Mouse (Mus musculus): ENCODE data around the gene Plpp6. TPM values are rescaled to one million over a fixed set of nuclear protein-coding genes. Genes with fewer than 3 reads are reported as not detected.
A peak's percentile ranks its signal among the peaks of the same experiment; 100 is the strongest.

Plpp6 gene
- 2.0 and 2.3 TPM in 2 replicates for polyA plus RNA-seq (2015; fragmentation: Nextera tagmentation; extraction: Ambion mirVana)

DNA sequence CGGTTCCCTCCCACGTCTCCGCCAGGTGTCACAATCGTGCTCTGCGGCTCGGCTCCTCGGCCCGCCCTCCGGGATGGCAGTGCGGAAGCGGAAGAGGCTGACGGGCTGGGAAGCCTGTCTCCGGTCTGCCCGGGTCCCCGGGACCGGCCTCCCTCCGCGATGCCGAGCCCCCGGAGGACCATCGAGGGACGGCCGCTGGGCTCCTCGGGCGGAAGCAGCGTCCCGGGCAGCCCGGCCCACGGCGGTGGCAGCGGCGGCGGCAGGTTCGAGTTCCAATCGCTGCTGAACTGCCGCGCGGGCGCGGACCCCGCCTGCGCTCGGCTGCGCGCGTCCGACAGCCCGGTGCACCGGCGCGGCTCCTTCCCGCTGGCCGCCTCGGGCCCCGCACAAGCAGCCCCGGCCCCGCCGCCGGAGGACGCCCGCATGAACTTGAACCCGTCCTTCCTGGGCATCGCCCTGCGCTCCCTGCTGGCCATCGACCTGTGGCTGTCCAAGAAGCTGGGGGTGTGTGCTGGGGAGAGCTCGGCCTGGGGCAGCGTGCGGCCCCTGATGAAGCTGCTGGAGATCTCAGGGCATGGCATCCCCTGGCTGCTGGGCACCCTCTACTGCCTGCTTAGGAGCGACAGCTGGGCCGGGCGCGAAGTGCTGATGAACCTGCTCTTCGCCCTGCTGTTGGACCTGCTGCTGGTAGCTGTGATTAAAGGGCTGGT lies at the start of gene Plpp6:
Gene Plpp6 (plus strand): TSS at position 112 of the 710 bp plus-strand sequence.
- ATAC-seq (ENCODE audit: insufficient read depth) = peak; percentile 75
- Histone ChIP-seq H3K27ac (replicated peaks) (no peak within 1 kb of the TSS; the same call in 1 of the 2 replicates), H3K4me2 (peak within 1 kb of the TSS; percentile 91), H3K9me3 (replicated peaks) (no peaks in the 10 kb centered on the region), H3K36me3 (replicated peaks) (no peaks in the 10 kb centered on the region), H3K4me1 (replicated peaks) (peaks cover 9% of the 10 kb centered on the region), H3K9ac (peak within 1 kb of the TSS; percentile 66), H3K4me3 (replicated peaks) (peak within 1 kb of the TSS; percentile 77), H3K27me3 (peaks cover 31% of the 10 kb centered on the region)
- WGBS (ENCODE audit: insufficient replicate concordance) = under 1% methylated on average over 73 of the region's 73 CpGs

DNA sequence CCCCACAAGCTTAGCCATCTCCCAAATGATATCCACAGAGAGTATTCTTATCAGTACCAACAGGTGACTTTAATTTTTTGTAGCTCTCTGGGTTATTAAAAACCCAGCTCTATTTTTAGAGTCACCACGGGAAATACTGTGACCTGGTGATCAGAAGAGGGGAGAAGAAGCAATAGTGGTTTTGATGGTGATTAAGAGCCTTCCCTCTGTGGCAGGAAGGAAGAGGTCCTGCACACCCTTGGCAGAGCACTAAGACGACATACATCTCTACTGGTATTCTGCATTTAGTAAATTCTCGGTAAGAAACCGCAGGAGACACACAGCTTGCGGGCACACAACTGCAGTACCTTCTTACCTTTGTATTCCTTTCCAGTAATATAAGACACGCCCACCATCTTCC lies 49.2 kb upstream of the Plpp6 start:
- no peaks in the 10 kb centered on the region for H3K36me3 ChIP-seq (replicated peaks)
- H3K27ac ChIP-seq (replicated peaks) = no peak overlapping the region
- 15% methylated on average over 6 of the region's 6 CpGs for WGBS (ENCODE audit: insufficient replicate concordance)
- H3K9ac ChIP-seq = no peak overlapping the region
- no peak overlapping the region for H3K4me3 ChIP-seq (replicated peaks)
- no peaks in the 10 kb centered on the region for H3K9me3 ChIP-seq (replicated peaks)
- no peak overlapping the region for H3K4me2 ChIP-seq
- no peaks in the 10 kb centered on the region for H3K4me1 ChIP-seq (replicated peaks)
- no peaks in the 10 kb centered on the region for H3K27me3 ChIP-seq
- ATAC-seq (ENCODE audit: insufficient read depth) = no peak

DNA sequence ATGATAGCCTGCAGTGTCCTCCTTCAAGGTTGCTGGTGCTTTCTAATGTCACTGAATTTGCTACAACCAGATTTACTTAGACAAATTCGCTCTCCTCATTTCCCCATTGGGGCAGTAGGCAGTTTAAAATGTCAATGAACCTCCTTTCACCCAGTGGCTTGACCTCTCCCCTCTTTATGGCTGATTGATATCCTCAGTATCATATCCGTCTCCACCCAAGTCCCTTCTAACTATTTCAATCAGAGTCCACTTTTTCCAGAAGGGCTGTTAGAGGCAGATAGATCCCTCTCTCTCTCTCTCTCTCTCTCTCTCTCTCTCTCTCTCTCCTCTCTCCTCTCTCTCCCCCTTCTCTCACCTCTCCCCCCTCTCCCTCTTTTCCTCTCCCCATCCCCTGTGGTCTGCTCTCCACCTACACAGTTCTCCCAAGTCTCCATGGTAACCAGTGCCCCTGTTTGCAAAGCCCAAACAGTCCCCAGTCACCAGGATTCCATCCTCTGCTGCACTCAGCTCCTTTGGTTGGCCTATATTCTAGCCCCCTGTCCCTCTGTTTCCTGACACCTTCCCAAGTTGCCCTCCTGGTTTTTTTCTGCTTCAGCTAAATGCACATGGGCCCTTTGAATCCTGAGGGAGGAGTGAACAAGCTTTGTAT lies 48.0 kb upstream of the Plpp6 start:
- Histone ChIP-seq H3K36me3 (replicated peaks) (no peaks in the 10 kb centered on the region), H3K4me3 (replicated peaks) (no peak overlapping the region), H3K27me3 (no peaks in the 10 kb centered on the region), H3K4me2 (no peak overlapping the region), H3K4me1 (replicated peaks) (no peaks in the 10 kb centered on the region), H3K9me3 (replicated peaks) (no peaks in the 10 kb centered on the region), H3K9ac (no peak overlapping the region), H3K27ac (replicated peaks) (peak overlapping the region; percentile 14; the same call in 1 of the 2 replicates)
- ATAC-seq (ENCODE audit: insufficient read depth) = no peak
- 44% methylated on average over 2 of the region's 2 CpGs for WGBS (ENCODE audit: insufficient replicate concordance)

DNA sequence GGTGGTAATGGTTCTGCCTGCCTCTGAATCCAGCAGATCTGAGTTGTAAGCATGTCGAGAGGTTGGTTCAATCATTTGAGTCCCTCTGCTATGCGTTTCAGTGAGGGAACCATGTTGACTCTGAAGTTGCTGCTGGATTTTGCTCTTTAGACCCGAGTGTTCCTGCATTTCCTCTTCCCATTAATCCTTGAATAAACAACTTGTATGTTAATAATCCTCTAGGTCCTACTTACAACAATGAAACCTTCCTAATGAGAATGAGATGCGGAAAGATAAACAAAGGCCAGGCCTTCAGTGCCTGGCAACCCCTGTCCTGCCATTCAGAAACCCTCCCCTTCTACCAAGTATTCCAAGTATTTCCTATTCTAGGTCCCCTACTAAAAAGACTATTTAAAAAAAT lies 47.3 kb upstream of the Plpp6 start:
- Histone ChIP-seq H3K27ac (replicated peaks) (no peak overlapping the region), H3K9me3 (replicated peaks) (no peaks in the 10 kb centered on the region), H3K4me3 (replicated peaks) (no peak overlapping the region), H3K36me3 (replicated peaks) (no peaks in the 10 kb centered on the region), H3K27me3 (no peaks in the 10 kb centered on the region), H3K9ac (no peak overlapping the region), H3K4me2 (no peak overlapping the region), H3K4me1 (replicated peaks) (no peaks in the 10 kb centered on the region)
- ATAC-seq (ENCODE audit: insufficient read depth) = no peak
- WGBS (ENCODE audit: insufficient replicate concordance) = 44% methylated on average over 4 of the region's 4 CpGs

DNA sequence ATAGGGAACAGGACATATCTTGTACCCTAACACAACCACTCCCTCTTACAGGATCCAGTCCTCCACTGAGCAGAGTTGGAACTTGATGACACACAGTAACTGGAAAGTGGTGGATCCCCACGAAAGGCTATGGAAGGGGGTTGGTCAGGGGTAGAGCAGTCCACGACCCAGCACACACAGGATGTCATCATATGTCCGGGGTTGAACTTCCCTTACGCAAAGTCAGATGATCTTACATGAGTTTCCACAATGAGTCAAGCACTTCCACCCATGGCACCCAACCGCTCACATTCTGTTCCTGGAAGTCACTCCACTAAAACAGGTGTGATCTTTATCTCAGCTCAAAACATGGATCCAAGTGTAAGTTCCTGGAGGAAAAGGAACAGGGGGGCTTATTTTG lies 45.9 kb upstream of the Plpp6 start:
- no peaks in the 10 kb centered on the region for H3K9me3 ChIP-seq (replicated peaks)
- H3K27ac ChIP-seq (replicated peaks) = no peak overlapping the region
- no peak overlapping the region for H3K4me3 ChIP-seq (replicated peaks)
- no peak overlapping the region for H3K4me2 ChIP-seq
- H3K27me3 ChIP-seq = no peaks in the 10 kb centered on the region
- no peaks in the 10 kb centered on the region for H3K4me1 ChIP-seq (replicated peaks)
- H3K9ac ChIP-seq = no peak overlapping the region
- ATAC-seq (ENCODE audit: insufficient read depth) = peak; percentile 31; the same call in 1 of the 2 replicates
- no peaks in the 10 kb centered on the region for H3K36me3 ChIP-seq (replicated peaks)
- 41% methylated on average over 5 of the region's 5 CpGs for WGBS (ENCODE audit: insufficient replicate concordance)

DNA sequence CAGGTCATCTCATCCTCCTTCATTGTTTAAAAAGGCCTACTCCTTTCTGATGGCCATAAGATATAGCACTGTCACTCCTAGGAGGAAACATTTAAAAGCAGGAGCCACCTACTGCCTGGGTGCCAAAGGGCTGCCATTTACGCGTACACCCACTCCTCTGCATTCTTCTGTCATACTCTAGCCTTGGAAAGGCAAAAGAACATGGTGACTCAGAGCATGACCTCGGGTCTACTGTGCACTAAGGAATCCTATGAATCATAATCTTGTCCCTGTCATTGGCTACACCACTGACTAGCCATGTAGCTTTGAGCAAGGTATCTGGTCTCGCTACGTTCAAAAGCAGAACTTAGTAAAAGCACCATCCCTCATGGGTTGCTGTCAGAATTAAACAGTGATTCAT lies 37.4 kb upstream of the Plpp6 start:
- WGBS (ENCODE audit: insufficient replicate concordance) = 73% methylated on average over 5 of the region's 5 CpGs
- H3K27me3 ChIP-seq = no peaks in the 10 kb centered on the region
- H3K4me1 ChIP-seq (replicated peaks) = no peaks in the 10 kb centered on the region
- no peak overlapping the region for H3K9ac ChIP-seq
- ATAC-seq (ENCODE audit: insufficient read depth) = no peak
- no peak overlapping the region for H3K27ac ChIP-seq (replicated peaks)
- H3K36me3 ChIP-seq (replicated peaks) = no peaks in the 10 kb centered on the region
- no peaks in the 10 kb centered on the region for H3K9me3 ChIP-seq (replicated peaks)
- no peak overlapping the region for H3K4me3 ChIP-seq (replicated peaks)
- no peak overlapping the region for H3K4me2 ChIP-seq

DNA sequence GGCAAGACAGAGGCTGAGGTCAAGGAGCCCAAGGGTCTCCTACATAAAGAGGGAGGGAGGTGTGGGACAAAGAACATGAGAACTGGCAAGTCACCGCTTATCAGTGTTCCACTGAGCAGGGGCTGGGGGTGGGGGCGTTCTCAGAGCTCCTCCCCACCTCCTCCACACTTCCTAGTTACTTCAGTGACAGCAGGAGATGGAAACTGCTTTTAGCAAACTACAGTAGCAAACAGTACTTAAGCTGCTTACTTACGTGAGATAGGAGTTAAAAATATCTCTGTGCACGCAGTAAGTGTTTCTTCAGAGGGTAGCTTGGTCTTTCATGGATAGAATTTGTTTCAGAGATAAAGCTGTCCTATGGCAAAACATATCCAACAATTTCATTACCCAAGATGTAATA lies 36.4 kb upstream of the Plpp6 start:
- no peak overlapping the region for H3K9ac ChIP-seq
- no peaks in the 10 kb centered on the region for H3K36me3 ChIP-seq (replicated peaks)
- no peaks in the 10 kb centered on the region for H3K27me3 ChIP-seq
- H3K27ac ChIP-seq (replicated peaks) = no peak overlapping the region
- no peak overlapping the region for H3K4me3 ChIP-seq (replicated peaks)
- no peaks in the 10 kb centered on the region for H3K9me3 ChIP-seq (replicated peaks)
- no peaks in the 10 kb centered on the region for H3K4me1 ChIP-seq (replicated peaks)
- ATAC-seq (ENCODE audit: insufficient read depth) = no peak
- H3K4me2 ChIP-seq = peak overlapping the region; percentile 6; the same call in 1 of the 2 replicates
- 14% methylated on average over 4 of the region's 4 CpGs for WGBS (ENCODE audit: insufficient replicate concordance)

DNA sequence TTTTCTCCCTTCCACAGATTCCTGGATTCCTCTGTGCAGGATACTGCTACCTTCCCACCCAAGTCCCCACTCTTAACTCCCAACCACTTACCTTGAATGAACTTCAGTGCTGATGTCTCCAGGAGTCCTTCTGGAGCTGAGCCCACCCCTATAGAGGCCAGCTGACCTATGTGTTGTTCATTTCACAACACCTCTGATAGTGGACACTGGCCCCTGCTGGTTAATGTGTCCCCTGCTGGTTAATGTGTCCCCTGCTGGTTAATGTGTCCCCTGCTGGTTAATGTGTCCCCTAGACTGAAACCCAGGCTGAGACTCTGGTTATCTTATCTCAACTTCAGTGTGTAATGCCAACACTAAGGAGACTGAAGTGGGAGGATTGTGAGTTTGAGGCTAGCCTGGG lies 34.7 kb upstream of the Plpp6 start:
- H3K27me3 ChIP-seq = no peaks in the 10 kb centered on the region
- H3K4me2 ChIP-seq = no peak overlapping the region
- peak; percentile 78 for ATAC-seq (ENCODE audit: insufficient read depth)
- H3K27ac ChIP-seq (replicated peaks) = no peak overlapping the region
- H3K9me3 ChIP-seq (replicated peaks) = no peaks in the 10 kb centered on the region
- H3K4me3 ChIP-seq (replicated peaks) = no peak overlapping the region
- no peaks in the 10 kb centered on the region for H3K36me3 ChIP-seq (replicated peaks)
- no peak overlapping the region for H3K9ac ChIP-seq
- no peaks in the 10 kb centered on the region for H3K4me1 ChIP-seq (replicated peaks)

DNA sequence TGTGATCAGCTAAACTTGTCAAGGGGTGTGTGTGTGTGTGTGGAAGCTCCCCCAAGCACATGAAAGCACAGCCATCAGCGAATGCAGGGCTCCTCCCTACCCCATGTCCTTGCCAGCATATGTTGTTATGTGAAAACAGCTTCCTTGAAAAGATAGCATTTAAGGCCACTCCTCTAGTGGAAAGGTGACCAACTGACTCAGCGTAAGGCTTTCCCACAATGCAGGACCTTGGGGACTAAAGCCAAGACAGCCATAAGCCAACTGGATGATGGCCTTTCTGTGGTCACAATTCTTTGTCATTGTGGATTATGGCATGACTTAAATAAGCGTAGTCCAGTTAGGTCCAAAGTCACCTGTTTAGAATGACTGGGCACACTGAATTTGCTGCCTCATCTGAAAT lies 28.9 kb upstream of the Plpp6 start:
- ATAC-seq (ENCODE audit: insufficient read depth) = no peak
- H3K4me2 ChIP-seq = no peak overlapping the region
- 70% methylated on average over 3 of the region's 3 CpGs for WGBS (ENCODE audit: insufficient replicate concordance)

DNA sequence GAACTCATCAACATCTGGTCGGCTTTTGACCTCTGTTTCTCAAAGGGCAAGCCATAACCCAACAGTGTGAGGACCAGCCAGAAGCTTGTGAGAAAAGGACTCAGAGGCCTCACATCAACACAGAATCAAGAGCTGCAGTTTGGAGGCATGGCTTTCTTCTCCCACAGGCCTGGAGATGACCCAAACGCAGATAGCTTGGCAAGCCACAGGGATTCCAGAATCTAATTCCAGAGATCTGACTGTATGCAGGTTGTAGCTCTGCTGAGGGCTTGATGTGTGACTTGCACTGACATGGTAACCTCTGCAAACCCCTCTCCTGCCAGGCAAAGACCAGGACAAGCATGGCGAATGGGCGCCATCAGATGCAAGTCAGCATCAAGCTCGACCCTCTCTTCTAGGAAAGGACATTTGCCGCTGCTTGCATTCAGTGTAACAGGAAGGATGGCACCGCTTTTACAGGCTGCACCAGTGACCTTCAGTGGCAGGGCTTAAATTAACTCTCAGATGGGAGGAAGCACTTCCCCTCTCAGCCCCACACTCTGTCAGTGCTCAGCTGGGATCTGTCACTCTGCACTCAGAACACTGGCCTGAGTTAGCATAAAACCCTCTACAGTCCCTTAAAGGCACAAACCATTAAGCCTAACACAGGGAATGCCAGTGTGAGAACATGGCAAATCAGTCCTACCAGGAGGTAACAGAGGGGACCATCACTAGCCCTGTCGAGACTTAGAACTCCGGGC lies 23.4 kb upstream of the Plpp6 start:
- no peak for ATAC-seq (ENCODE audit: insufficient read depth)
- Histone ChIP-seq H3K4me2 (no peak overlapping the region), H3K9ac (no peak overlapping the region), H3K4me3 (replicated peaks) (no peak overlapping the region), H3K4me1 (replicated peaks) (no peaks in the 10 kb centered on the region), H3K27me3 (no peaks in the 10 kb centered on the region), H3K27ac (replicated peaks) (no peak overlapping the region), H3K9me3 (replicated peaks) (no peaks in the 10 kb centered on the region), H3K36me3 (replicated peaks) (no peaks in the 10 kb centered on the region)
- WGBS (ENCODE audit: insufficient replicate concordance) = 42% methylated on average over 9 of the region's 9 CpGs

More for the DNA sequence above, 28.9 kb upstream of the Plpp6 start:
- H3K9ac ChIP-seq = no peak overlapping the region
- no peaks in the 10 kb centered on the region for H3K36me3 ChIP-seq (replicated peaks)
- no peak overlapping the region for H3K4me3 ChIP-seq (replicated peaks)
- no peaks in the 10 kb centered on the region for H3K27me3 ChIP-seq
- no peaks in the 10 kb centered on the region for H3K4me1 ChIP-seq (replicated peaks)
- H3K9me3 ChIP-seq (replicated peaks) = no peaks in the 10 kb centered on the region
- no peak overlapping the region for H3K27ac ChIP-seq (replicated peaks)

DNA sequence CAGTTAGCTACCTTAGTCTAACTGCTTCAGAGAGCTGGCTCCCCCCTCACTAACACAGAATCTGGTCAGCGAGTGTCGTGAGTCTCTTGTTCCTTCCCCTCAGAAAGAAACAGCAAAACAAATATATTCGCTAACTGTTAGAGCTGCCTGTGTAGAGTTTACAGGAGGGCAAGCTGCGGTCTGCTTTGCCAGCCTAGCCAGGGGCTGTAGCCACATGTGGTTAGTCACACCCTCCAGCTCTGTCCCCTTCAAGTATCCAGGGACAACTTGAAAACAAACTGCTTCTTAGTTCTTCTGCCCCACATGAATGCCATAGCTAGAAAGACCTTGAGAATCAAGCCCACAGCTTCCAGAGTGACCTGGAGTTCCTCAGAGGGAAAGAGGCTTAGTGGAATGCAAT lies 22.5 kb upstream of the Plpp6 start:
- H3K27me3 ChIP-seq = no peaks in the 10 kb centered on the region
- WGBS (ENCODE audit: insufficient replicate concordance) = 55% methylated on average over 4 of the region's 4 CpGs
- no peaks in the 10 kb centered on the region for H3K36me3 ChIP-seq (replicated peaks)
- H3K4me2 ChIP-seq = no peak overlapping the region
- no peak overlapping the region for H3K9ac ChIP-seq
- no peaks in the 10 kb centered on the region for H3K4me1 ChIP-seq (replicated peaks)
- no peak overlapping the region for H3K27ac ChIP-seq (replicated peaks)
- H3K9me3 ChIP-seq (replicated peaks) = no peaks in the 10 kb centered on the region
- no peak overlapping the region for H3K4me3 ChIP-seq (replicated peaks)
- no peak for ATAC-seq (ENCODE audit: insufficient read depth)

Measured in liver, embryonic 15.5 days (tissue).